Mouse (Mus musculus) gastrocnemius, postnatal 10 days (tissue): ENCODE data around the gene Gtsf2. TPM values are rescaled to one million over a fixed set of nuclear protein-coding genes. Genes with fewer than 3 reads are reported as not detected.

Experiments used
- DNase-seq: peaks from one replicate; pipeline ENCODE4 v3.0.0; 2021; ENCODE audit warnings: mixed read lengths
- total RNA-seq, 2 experiments: library from RNA; stranded (reverse); gene quantifications; 2 replicates each; pipeline ENCODE4 v1.2.3; 2021

Gtsf2 gene
- total RNA-seq, 2 experiments from 2014 or later, result not detected

- no peak for DNase-seq
Observed at GRCm38 (mm10) chr15:103393577-103393976, 54.7 kb downstream of the Gtsf2 start.

Other genes with a start within 250 kb of the Gtsf2 start
- 10 to 100 TPM; 49.9 to 61.2 TPM for gene Cbx5, start 208.7 kb downstream of the Gtsf2 start, total RNA-seq
- 100 to 1,000 TPM; 177 to 187 TPM for gene Hnrnpa1, start 208.0 kb downstream of the Gtsf2 start, total RNA-seq
- gene Nfe2, start 190.1 kb downstream of the Gtsf2 start, total RNA-seq, result 1 to 10 TPM in 1 of 2 experiments, not detected in 1; 1.2 TPM
- gene Copz1, start 175.8 kb downstream of the Gtsf2 start, total RNA-seq, result 10 to 100 TPM; 45.3 to 51.4 TPM
- under 1 TPM in 1 of 2 experiments, not detected in 1; 0.14 TPM for gene Gpr84, start 137.9 kb downstream of the Gtsf2 start, total RNA-seq
- gene Zfp385a, start 108.4 kb downstream of the Gtsf2 start, total RNA-seq, result 10 to 100 TPM; 39.3 to 45.7 TPM
- gene Itga5, start 81.7 kb downstream of the Gtsf2 start, total RNA-seq, result 10 to 100 TPM; 27.6 to 40.5 TPM
- not detected for gene Gtsf1, start 18.0 kb downstream of the Gtsf2 start, total RNA-seq
- gene Nckap1l, start 5.3 kb upstream of the Gtsf2 start, total RNA-seq, result 1 to 10 TPM; 2.3 to 4.3 TPM
- 1 to 10 TPM; 1.2 to 2.2 TPM for gene Pde1b, start 54.6 kb upstream of the Gtsf2 start, total RNA-seq
- gene Ppp1r1a, start 89.5 kb upstream of the Gtsf2 start, total RNA-seq, result 10 to 100 TPM; 50.9 to 64.0 TPM
- gene Glycam1, start 116.6 kb upstream of the Gtsf2 start, total RNA-seq, result not detected